Mouse (Mus musculus): ENCODE data around the gene Pomp. TPM values are rescaled to one million over a fixed set of nuclear protein-coding genes. Genes with fewer than 3 reads are reported as not detected.

Pomp gene
- total and polyA plus RNA-seq, 2 experiments from 2014 or later, result 287 to 545 TPM

- Histone ChIP-seq H3K27me3 (ENCODE audit: insufficient read depth, low read length) (no peaks in the 10 kb centered on the region), H3K9me3 (ENCODE audit: low read length) (no peaks in the 10 kb centered on the region), H3K36me3 (ENCODE audit: insufficient read depth, low read length) (no peaks in the 10 kb centered on the region), H3K4me2 (ENCODE audit: low read depth, low read length, poor library complexity, severe bottlenecking) (no peak overlapping the region), H3K4me3 (ENCODE audit: low read depth, low read length) (no peak overlapping the region), H3K9ac (replicated peaks; ENCODE audit: low read length, poor library complexity, severe bottlenecking) (no peak overlapping the region), H3K27ac (ENCODE audit: low read depth, low read length) (no peak overlapping the region), H3K4me1 (ENCODE audit: insufficient read depth, low read length) (no peaks in the 10 kb centered on the region)
- 78% methylated on average over 5 of the region's 5 CpGs for WGBS
- ATAC-seq (ENCODE audit: low FRiP score) (no peak), DNase-seq (ENCODE audit: low spot score) (no peak)
- TF ChIP-seq CTCF (IDR thresholded peaks at IDR 0.05), result no peak
These were observed 51.5 kb downstream of the Pomp start for GRCm38 (mm10) chr5:147911744-147912143.

DNA sequence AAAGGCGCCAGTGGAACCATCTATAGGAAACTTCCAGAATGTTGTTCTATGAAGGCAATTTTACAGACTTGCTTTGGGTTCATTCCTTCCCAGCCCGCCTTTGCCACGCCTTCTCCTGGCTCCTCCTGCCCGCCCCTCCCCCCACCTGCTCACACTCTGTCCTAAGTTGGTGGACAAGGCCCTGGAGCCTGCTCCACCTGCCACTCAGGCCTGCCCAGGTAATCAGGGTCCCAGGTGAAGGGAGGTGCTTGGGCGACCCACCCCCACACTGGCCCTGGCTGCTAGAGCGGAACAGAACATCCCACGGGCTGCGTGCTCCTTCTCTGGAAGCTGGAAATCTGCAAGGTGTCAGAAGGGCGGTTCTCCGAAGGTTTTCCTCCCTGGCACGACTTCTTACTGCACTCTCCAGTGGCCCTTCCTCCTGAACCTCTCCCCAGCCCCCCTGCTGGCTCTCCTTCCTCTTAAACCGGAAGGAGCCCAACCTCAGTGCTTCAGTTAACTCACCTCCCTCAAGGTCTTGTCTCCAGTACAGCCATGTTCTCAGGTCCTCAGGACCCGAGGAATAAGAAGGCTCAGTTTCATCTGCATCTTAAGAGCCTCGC, 53.1 kb downstream of the Pomp start:
- Histone ChIP-seq H3K9ac (replicated peaks; ENCODE audit: low read length, poor library complexity, severe bottlenecking) (no peak overlapping the region), H3K9me3 (ENCODE audit: low read length) (no peaks in the 10 kb centered on the region), H3K36me3 (ENCODE audit: insufficient read depth, low read length) (no peaks in the 10 kb centered on the region), H3K4me1 (ENCODE audit: insufficient read depth, low read length) (no peaks in the 10 kb centered on the region), H3K4me3 (ENCODE audit: low read depth, low read length) (no peak overlapping the region), H3K27ac (ENCODE audit: low read depth, low read length) (no peak overlapping the region), H3K27me3 (ENCODE audit: insufficient read depth, low read length) (no peaks in the 10 kb centered on the region), H3K4me2 (ENCODE audit: low read depth, low read length, poor library complexity, severe bottlenecking) (no peak overlapping the region)
- WGBS, result 45% methylated on average over 14 of the region's 14 CpGs
- ATAC-seq (ENCODE audit: low FRiP score), result no peak
- no peak for TF ChIP-seq CTCF (IDR thresholded peaks at IDR 0.05)
- DNase-seq (ENCODE audit: low spot score), result no peak

DNA sequence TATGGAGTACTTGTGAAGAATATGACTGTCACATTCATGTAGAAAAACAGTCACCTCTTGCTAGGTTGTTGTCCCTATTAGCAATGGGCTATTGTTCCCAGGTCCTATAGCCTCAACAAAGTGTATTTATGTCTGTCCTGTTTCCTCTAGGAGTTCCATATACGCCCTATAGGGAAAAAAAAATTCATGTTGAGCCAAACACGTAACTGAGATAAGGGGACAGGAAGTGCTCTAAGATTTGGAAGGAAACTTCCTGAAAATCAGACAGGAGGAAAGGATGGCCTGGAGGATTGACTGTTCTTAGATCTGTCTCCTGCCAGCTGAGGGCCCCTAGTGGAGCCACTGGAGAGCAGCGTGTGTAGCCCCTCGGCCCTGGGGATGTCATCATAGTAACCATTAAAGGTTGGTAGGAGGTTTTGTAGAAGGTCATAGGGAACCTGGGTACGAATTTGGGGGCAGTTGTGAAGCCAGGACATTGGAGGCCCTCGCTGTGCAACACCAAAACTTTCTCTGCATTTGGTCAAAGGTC, 54.8 kb downstream of the Pomp start:
- peak; percentile 27; the same call in 1 of the 2 replicates for TF ChIP-seq CTCF (IDR thresholded peaks at IDR 0.05)
- Histone ChIP-seq H3K4me3 (ENCODE audit: low read depth, low read length) (no peak overlapping the region), H3K36me3 (ENCODE audit: insufficient read depth, low read length) (no peaks in the 10 kb centered on the region), H3K4me1 (ENCODE audit: insufficient read depth, low read length) (no peaks in the 10 kb centered on the region), H3K9me3 (ENCODE audit: low read length) (no peaks in the 10 kb centered on the region), H3K27me3 (ENCODE audit: insufficient read depth, low read length) (no peaks in the 10 kb centered on the region), H3K9ac (replicated peaks; ENCODE audit: low read length, poor library complexity, severe bottlenecking) (no peak overlapping the region), H3K4me2 (ENCODE audit: low read depth, low read length, poor library complexity, severe bottlenecking) (no peak overlapping the region), H3K27ac (ENCODE audit: low read depth, low read length) (no peak overlapping the region)
- ATAC-seq (ENCODE audit: low FRiP score) (no peak), DNase-seq (ENCODE audit: low spot score) (no peak)
- 61% methylated on average over 6 of the region's 6 CpGs for WGBS

DNA sequence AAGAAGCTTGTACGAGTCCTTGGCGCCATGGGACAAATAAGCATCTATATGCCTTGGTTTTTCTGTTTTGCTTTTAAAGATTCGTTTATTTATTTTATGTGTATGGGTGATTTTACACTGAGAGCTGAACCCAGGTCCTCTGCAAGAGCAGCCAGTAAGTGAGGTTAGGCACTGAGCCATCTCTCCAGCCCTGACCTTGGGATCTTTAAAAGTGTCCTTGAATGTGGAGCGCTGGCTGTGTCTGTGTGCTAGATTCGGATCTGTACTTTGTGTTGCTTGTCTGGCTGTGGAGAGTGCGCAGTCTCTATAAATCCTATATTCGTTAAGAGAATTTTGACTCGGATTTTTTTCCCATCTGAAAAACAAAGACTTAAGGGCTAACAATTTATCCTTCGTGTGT, 55.9 kb downstream of the Pomp start:
- no peaks in the 10 kb centered on the region for H3K4me1 ChIP-seq (ENCODE audit: insufficient read depth, low read length)
- 84% methylated on average over 9 of the region's 9 CpGs for WGBS
- DNase-seq (ENCODE audit: low spot score), result no peak

GRCm38 (mm10) chr5:147918044-147918846, 58.0 kb downstream of the Pomp start:
- Histone ChIP-seq H3K27ac (ENCODE audit: low read depth, low read length) (no peak overlapping the region), H3K9ac (replicated peaks; ENCODE audit: low read length, poor library complexity, severe bottlenecking) (no peak overlapping the region), H3K36me3 (ENCODE audit: insufficient read depth, low read length) (no peaks in the 10 kb centered on the region), H3K27me3 (ENCODE audit: insufficient read depth, low read length) (no peaks in the 10 kb centered on the region), H3K4me3 (ENCODE audit: low read depth, low read length) (no peak overlapping the region), H3K4me1 (ENCODE audit: insufficient read depth, low read length) (no peaks in the 10 kb centered on the region), H3K9me3 (ENCODE audit: low read length) (no peaks in the 10 kb centered on the region), H3K4me2 (ENCODE audit: low read depth, low read length, poor library complexity, severe bottlenecking) (no peak overlapping the region)
- DNase-seq (ENCODE audit: low spot score) (no peak), ATAC-seq (ENCODE audit: low FRiP score) (no peak)
- TF ChIP-seq CTCF (IDR thresholded peaks at IDR 0.05), result no peak
- WGBS, result 74% methylated on average over 17 of the region's 17 CpGs

More for the DNA sequence above, 55.9 kb downstream of the Pomp start:
- H3K36me3 ChIP-seq (ENCODE audit: insufficient read depth, low read length), result no peaks in the 10 kb centered on the region
- no peak for ATAC-seq (ENCODE audit: low FRiP score)
- no peaks in the 10 kb centered on the region for H3K27me3 ChIP-seq (ENCODE audit: insufficient read depth, low read length)
- no peak overlapping the region for H3K27ac ChIP-seq (ENCODE audit: low read depth, low read length)
- TF ChIP-seq CTCF (IDR thresholded peaks at IDR 0.05), result no peak
- H3K9me3 ChIP-seq (ENCODE audit: low read length), result no peaks in the 10 kb centered on the region
- H3K4me2 ChIP-seq (ENCODE audit: low read depth, low read length, poor library complexity, severe bottlenecking), result no peak overlapping the region
- H3K9ac ChIP-seq (replicated peaks; ENCODE audit: low read length, poor library complexity, severe bottlenecking), result no peak overlapping the region
- no peak overlapping the region for H3K4me3 ChIP-seq (ENCODE audit: low read depth, low read length)

GRCm38 (mm10) chr5:147924621-147925020, 64.4 kb downstream of the Pomp start:
- no peak for TF ChIP-seq CTCF (IDR thresholded peaks at IDR 0.05)
- WGBS, result 80% methylated on average over 5 of the region's 5 CpGs
- no peak overlapping the region for H3K4me2 ChIP-seq (ENCODE audit: low read depth, low read length, poor library complexity, severe bottlenecking)
- no peaks in the 10 kb centered on the region for H3K27me3 ChIP-seq (ENCODE audit: insufficient read depth, low read length)
- no peaks in the 10 kb centered on the region for H3K4me1 ChIP-seq (ENCODE audit: insufficient read depth, low read length)
- DNase-seq (ENCODE audit: low spot score), result no peak
- no peak overlapping the region for H3K27ac ChIP-seq (ENCODE audit: low read depth, low read length)
- H3K9me3 ChIP-seq (ENCODE audit: low read length), result no peaks in the 10 kb centered on the region
- no peak overlapping the region for H3K4me3 ChIP-seq (ENCODE audit: low read depth, low read length)
- ATAC-seq (ENCODE audit: low FRiP score), result no peak
- H3K36me3 ChIP-seq (ENCODE audit: insufficient read depth, low read length), result no peaks in the 10 kb centered on the region
- no peak overlapping the region for H3K9ac ChIP-seq (replicated peaks; ENCODE audit: low read length, poor library complexity, severe bottlenecking)

Other genes with a start within 250 kb of the Pomp start
- 15.2 and 16.8 TPM in 2 replicates for gene Flt1, start 134.4 kb upstream of the Pomp start, total RNA-seq (2014; rRNA removed)
- gene Flt1, start 134.4 kb upstream of the Pomp start, polyA plus RNA-seq (2015; fragmentation: Nextera tagmentation; extraction: Ambion mirVana), result 9.0 and 9.7 TPM in 2 replicates
- gene Slc46a3, start 34.4 kb downstream of the Pomp start, total RNA-seq (2014; rRNA removed), result 4.1 and 5.2 TPM in 2 replicates
- 5.2 and 7.0 TPM in 2 replicates for gene Slc46a3, start 34.4 kb downstream of the Pomp start, polyA plus RNA-seq (2015; fragmentation: Nextera tagmentation; extraction: Ambion mirVana)
- gene Mtus2, start 96.9 kb downstream of the Pomp start, total RNA-seq (2014; rRNA removed), result 38.0 and 54.7 TPM in 2 replicates
- gene Mtus2, start 96.9 kb downstream of the Pomp start, polyA plus RNA-seq (2015; fragmentation: Nextera tagmentation; extraction: Ambion mirVana), result 36.6 and 41.6 TPM in 2 replicates